Mouse (Mus musculus) gastrocnemius, postnatal 25 days (tissue): ENCODE data around the gene Nck1. TPM values are rescaled to one million over a fixed set of nuclear protein-coding genes. Genes with fewer than 3 reads are reported as not detected.

Experiments
- DNase-seq: peaks from one replicate; pipeline ENCODE4 v3.0.0; 2022
- total RNA-seq, 2 experiments: library from RNA; stranded (reverse); gene quantifications; 1 replicate in 1 of 2; 2 replicates in 1 of 2; pipeline ENCODE4 v1.2.3; 2021

The Nck1 gene
- total RNA-seq, 2 experiments from 2014 or later: 30.5 to 30.9 TPM

- DNase-seq: no peak
Observed at GRCm38 (mm10) chr9:100535618-100536262, 10.2 kb downstream of the Nck1 start.

DNA sequence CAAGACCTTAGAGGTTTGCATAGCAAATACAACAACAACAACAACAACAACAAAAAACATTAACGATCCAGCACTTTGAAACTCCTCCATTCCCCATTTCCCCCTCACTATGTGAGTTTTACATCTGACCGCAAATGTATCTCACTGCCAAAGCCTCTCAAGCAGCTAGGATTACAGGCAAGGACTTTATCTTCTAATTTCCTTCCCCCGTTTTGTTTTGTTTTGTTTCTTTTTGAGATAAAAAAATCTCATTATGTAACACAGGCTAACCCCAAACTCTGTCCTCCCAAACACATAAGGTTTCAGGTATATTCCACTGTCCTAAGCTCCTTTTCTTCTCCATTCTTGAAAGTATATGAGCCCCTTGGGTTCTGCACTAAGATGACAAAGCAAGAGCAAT is 11.2 kb downstream of the Nck1 start:
- no peak for DNase-seq

DNA sequence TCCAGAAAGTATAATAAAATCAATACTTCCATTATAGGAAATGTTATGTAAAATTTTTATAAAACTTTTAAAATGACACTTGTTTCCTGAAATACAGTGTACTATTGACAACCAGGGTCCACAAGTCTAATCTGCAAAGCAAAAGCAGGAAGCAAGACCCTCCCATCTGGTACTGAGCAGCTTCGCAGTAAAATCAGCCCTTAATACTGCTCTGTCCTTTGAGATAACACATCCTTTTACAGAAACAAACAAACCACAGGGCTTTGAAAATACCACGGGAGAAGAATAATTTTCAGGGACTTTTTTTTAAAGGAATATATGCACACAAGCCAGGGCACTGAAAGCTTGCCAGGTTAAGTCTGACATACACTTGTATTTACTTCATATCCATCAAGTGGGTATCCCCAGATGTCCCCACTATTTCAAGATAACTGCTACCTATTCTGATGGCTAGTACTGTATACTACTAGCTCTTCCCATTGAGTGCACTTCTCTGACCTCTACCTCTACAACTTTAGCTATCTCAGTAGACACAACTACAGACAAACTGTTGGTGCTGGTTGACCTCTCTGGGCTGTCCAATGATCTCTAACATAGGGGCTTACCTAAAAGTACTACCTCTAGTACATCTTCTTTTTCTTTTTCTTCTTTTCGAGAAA is 13.0 kb downstream of the Nck1 start:
- DNase-seq: no peak

DNA sequence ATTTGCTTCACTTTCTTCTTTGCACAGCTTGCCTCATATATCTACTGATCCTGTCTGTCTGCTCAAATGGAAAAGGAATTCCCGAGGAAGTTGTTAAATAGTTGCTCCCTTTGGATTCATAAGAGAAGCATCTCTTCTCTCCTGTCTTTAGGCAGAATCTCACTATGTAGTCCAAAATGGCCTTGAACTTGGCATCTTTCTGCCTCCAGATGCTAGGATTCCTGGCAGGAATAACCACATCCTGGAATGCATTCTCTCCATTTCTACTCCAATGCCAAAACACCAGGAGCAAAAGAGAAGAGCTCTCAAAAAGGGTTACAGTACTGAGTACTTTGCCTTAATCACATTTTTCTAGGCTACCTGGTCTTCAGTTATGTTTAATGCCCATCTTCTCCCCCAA is 14.6 kb downstream of the Nck1 start:
- no peak for DNase-seq

DNA sequence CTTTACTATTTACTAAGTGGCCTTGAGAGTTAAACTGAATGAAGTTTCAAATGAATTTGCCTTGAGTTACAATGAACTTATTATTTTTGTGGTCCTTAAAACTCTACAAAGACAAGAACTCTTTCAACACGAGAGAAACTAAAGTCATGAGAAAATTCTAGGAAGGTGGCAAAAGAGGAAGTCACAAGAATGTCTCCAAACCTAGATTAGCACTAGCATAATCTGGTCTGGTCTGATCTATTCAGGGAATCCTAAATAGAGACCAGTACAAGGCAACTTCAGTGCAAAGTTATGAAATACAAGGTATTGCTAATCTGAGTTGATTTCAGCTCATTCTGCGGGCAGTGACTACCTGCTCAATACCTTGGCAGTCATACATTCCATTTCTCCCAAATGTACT is 20.7 kb downstream of the Nck1 start:
- no peak for DNase-seq

DNA sequence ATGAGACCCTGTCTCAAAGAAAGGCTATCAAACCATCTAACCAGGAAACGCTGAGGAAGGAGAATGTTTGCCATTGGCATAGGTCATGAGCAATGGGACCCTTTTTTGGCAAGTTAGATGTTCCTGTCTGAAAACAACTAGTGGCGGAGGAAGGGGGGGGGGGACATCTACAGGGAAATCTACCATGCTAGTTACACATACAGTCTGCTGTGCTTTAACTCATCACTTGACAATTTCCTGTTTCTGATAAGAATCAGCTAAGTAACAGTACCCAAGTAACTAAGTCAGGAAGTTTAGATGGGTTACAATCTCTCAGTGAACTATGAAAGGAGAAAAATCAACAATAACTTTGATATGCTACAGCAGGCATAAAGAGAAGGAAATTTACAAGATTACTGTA is 23.9 kb downstream of the Nck1 start:
- DNase-seq: no peak

DNA sequence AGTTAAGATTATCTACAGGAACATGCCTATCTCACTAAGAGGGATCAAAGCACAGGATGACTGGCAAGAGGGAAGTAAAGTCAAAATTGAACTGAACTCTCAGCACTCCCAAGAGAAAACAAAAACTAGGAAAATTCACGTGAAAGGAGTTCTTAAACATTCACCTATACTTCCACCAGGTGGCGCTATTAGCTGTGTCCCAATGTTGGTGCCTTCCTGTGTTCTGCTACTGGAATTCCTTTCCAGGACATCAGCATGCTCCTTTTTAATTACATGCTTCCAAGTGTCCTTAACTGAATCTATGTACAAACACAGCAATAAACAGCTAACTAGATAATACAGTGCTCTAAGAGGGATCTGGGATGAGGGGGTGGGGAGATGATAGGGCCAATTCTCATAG is 25.3 kb downstream of the Nck1 start:
- DNase-seq: peak; percentile 16

GRCm38 (mm10) chr9:100520012-100520411 is 25.9 kb downstream of the Nck1 start:
- no peak for DNase-seq

DNA sequence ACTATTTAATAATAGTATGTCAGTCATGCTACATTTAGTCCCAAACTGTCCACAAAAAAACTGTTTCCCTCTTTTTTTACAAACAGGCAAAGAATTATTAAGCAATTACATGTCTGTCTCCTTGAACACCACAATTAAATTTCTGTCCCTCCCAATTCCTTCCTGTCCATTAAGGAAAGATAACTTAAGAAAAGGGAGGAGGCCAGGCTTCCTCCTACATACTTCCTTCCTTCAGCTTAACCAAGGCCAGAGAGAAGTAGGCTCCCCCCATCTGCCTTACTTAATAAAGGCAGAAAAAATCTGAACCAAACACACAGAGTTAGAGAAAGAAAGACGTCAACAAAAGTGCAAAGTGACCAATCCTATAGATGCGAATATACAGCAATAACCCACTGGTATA is 38.4 kb downstream of the Nck1 start:
- DNase-seq: no peak

DNA sequence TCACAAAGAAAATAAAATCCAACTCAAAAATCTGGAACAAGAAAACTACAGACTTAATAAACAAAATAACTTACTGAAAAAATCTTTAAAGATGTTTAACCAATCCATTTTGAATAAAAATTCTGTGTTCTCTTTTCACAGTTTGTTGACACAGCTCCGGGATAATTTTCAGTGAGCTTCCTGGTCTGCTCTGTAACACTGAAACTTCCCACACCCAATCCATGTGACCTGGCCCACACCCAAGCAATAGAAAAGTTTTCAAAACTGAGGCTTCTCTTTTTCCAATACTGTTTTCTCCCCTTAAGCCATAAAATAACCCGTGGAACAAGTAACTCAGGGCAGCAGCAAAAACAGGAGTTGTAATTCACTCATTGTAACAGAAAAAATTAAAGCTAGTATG is 39.3 kb downstream of the Nck1 start:
- DNase-seq: peak; percentile 33

GRCm38 (mm10) chr9:100505498-100505897 is 40.4 kb downstream of the Nck1 start:
- no peak for DNase-seq

DNA sequence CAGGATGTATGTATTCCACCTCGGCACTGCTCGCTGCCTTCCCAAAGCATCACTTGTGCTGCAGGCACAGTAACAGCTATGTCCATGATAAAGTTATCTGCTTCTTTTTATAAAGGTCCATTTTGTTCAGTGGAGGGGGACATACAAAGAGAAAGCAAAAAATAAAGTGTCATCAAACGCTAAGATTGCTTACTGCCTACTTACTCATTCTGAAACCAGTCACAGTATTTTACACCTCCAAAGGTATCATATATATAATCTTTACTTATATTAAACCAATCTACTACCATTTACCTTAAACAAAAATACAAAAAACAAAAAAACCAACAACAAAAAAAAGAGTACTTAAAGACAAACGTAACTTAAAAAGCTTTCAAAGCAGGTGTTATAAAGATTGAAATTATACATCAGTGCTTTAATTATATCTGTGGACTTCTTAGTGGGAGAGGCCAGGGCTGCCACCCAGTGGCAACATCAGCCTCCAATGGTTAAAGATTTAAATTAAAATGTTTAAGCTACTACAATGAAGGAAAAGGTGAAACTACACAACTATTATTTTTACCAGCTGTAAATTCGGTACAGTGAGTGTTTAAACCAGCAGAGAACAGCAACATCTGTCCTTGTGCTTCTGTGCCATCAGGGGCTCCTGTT is 52.2 kb downstream of the Nck1 start:
- no peak for DNase-seq

GRCm38 (mm10) chr9:100491424-100491823 is 54.5 kb downstream of the Nck1 start:
- DNase-seq: no peak

- no peak for DNase-seq
Observed at GRCm38 (mm10) chr9:100488969-100489368, 57.0 kb downstream of the Nck1 start.

GRCm38 (mm10) chr9:100488056-100488713 is 57.7 kb downstream of the Nck1 start:
- DNase-seq: no peak

DNA sequence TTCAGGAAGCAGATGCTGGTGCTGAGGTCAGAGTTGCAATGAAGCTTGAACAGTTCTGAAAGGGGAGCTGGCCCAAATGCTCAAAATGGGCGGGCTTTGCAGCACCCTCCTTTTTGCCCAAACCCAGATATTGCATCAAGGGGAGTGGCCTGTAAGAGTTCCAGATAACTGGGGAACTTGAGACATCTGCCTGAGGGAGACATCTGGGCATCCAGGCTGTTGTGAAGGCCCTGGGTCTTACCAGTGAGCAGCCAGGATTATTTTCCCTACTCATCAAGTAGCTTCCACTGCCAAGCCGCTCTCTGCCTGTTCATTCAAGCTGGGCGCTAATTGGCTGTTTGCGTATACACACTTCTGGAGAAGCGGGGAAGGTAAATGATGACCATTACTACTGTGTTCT is 59.5 kb downstream of the Nck1 start, which contains the start of gene Il20rb:
TSS of gene Il20rb (minus strand) at position 358 of the 400 bp plus-strand sequence.
- DNase-seq: peak; percentile 47

DNA sequence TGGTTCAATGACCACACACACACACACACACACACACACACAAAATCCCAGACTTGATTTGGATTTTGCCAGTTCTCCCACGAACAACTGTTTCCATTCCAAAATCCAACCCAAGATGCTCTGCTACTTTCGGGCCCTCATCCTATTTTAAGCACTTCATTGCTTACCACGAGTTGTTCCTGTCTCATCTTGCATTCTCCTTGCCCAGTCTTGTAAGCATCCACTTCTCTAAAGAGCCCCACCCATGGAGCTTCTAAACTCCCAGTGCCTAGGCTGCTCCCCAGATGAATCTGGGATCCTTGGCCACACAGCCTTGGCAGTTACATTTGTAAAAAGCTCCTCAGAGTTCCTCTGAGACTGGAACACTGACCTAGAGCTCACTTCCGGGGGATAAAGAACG is 62.6 kb downstream of the Nck1 start:
- no peak for DNase-seq

DNA sequence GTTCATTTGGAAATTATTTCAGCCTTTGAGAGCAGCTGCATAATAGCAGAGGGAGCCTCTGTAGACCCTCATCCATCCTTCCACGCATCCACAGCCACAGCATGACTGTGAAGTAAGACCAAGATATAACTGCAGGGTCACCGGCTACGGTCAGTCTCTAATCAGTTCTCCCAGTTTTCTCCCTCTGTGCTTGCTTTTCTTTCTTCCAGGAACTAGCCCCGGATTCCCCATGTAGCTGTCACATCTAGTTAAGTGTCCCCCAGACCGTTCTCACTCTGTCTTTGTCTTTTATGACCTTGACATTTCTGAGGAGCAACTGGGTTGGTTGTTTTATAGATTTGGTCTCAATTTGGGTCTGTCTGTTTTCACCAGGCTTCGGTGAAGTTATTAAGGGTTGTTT is 64.3 kb downstream of the Nck1 start:
- DNase-seq: no peak

DNA sequence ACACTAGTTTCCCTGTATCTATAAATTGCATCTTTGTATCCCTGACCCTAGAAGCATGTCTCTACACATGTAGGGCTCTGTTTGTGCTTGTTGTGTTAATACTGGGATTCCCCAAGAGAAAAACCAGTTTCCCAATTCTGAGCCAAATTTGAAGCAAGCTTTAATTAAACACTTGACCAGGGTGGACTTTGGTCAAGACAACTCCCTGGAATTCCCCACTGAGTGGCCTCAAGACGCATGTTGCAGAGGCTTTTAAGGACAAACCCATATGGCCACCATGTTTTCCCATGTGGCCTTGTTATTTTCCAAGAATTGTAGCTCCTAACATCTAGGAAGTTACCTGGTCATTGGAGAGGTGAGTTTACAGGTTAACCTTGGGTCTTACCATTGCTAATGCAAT is 71.9 kb downstream of the Nck1 start:
- DNase-seq: peak; percentile 2

DNA sequence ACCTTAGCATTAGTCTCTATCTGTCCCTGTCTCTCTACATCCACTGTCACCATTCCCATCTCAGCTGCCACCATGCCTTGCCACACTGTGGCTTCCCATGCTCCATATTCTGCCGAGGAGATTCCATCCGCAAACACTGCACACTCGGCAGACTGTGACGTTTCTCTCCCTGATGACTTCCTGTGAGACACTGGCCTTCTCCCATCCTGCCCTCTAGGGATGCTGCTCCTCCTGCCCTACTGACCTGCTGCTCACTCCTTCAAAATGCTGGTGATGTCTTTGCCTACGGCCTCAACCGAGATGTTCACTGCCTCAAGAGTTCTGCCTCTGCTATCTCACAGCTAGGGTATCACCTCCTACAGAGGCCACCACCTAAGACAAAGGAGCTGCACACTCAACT is 72.6 kb downstream of the Nck1 start:
- DNase-seq: peak; percentile 5

GRCm38 (mm10) chr9:100472931-100473330 is 73.0 kb downstream of the Nck1 start:
- DNase-seq: peak; percentile 3

DNA sequence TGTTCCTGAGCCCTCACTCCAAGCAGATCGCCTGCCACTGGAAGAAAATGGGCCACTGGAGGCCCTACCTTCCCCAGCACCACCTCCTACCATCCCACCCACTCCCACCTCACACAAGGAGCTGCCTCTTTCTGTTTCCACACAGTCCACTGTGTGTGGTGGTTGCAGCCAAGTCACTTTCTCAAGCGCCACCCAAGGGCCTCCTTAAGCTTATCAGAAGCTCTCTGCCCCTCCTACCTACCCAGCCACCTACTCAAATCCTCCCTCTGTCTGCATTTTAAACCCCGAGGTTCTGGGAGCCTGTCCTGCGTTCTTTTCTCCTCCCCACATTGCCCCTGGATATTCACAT is 74.4 kb downstream of the Nck1 start:
- DNase-seq: no peak

DNA sequence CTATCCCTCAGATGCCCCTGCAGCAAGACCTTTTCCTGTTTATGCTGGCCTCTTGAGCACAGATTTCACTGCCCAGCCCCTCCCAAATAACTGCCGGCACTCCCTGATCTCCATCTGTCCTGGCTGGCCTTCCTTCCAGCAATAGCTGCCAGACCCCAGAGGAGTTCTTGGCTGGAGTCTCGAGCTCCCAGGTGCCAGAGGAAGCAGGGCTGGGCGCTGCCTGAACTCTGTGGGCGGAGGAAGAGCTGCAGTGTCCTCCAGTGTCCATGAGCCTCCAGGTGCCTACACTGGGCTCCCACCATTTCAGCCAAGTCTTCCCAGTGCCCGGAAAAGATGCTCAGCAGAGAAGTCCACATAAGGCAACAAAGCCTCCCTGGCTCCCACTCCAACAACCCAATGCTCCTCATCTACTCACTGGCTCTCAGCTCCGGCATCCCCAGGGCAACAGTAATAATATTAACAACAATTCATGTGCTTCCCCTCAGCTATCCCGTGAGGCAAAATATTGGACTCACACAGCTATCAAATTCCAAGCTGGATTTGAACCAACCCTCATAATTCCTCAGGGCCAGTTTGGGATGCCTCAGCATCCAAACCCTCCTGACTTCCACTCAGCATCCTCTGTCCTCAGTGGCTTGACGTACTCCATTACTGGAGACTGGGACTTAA is 74.9 kb downstream of the Nck1 start:
- peak; percentile 93 for DNase-seq
